Mouse (Mus musculus) heart, adult 2 months (tissue): ENCODE results near the gene Pde1a. TPM values are rescaled to one million over a fixed set of nuclear protein-coding genes. Genes with fewer than 3 reads are reported as not detected.

Experiments used
- DNase-seq, 2 experiments: peaks; one replicate each; pipeline ENCODE4 v3.0.0; 2021
- H3K27ac ChIP-seq: fragments of 200-600 bp; 2 replicates; pipeline ENCODE4 v1.8.1; 2022
- H3K27me3 ChIP-seq: fragments of 200-500 bp; 2 replicates; pipeline ENCODE4 v1.6.1; 2012; ENCODE audit warnings: mild to moderate bottlenecking, low read length, inconsistent platforms, mixed read lengths; ENCODE audit not compliant: control insufficient read depth, insufficient read depth
- H3K36me3 ChIP-seq: fragments of 200-500 bp; 2 replicates; pipeline ENCODE4 v1.6.1; 2012; ENCODE audit warnings: low read length, inconsistent platforms; ENCODE audit not compliant: control insufficient read depth, insufficient read depth
- H3K4me1 ChIP-seq: fragments of 200-500 bp; 2 replicates; pipeline ENCODE4 v1.6.1; 2011; ENCODE audit warnings: low read length; ENCODE audit not compliant: control insufficient read depth, insufficient read depth
- H3K4me3 ChIP-seq: fragments of 200-600 bp; 2 replicates; pipeline ENCODE4 v1.8.1; 2022
- H3K79me2 ChIP-seq: fragments of 200-500 bp; replicated peaks from 2 replicates; pipeline ENCODE4 v1.6.1; 2012; ENCODE audit warnings: mild to moderate bottlenecking, inconsistent platforms, low read length, moderate library complexity, mixed read lengths; ENCODE audit not compliant: control insufficient read depth, insufficient read depth
- H3K9ac ChIP-seq: fragments of 200-500 bp; 2 replicates; pipeline ENCODE4 v1.6.1; 2012; ENCODE audit warnings: low read depth, mild to moderate bottlenecking, control low read depth, inconsistent platforms, low read length, mixed read lengths
- CTCF ChIP-seq: fragments of 200-600 bp; IDR thresholded peaks from 2 replicates; pipeline ENCODE4 v1.8.1; 2022; ENCODE audit warnings: antibody characterized with exemption, mild to moderate bottlenecking, moderate library complexity
- EP300 ChIP-seq: fragments of 200-500 bp; IDR thresholded peaks from 2 replicates; pipeline ENCODE4 v1.6.1; 2011; ENCODE audit warnings: low read depth, low read length, control low read depth; ENCODE audit not compliant: insufficient read depth
- POLR2A ChIP-seq: fragments of 200-500 bp; IDR thresholded peaks from 2 replicates; pipeline ENCODE4 v1.6.1; 2011; ENCODE audit warnings: mild to moderate bottlenecking, low read depth, low read length, control low read depth; ENCODE audit not compliant: insufficient read depth
- WGBS: fragments of 180-500 bp; shearing (Covaris S2); methylation state at CpG from one replicate; pipeline ENCODE4 v1.1.7; 2018; 5-methylcytosine and 5-hydroxymethylcytosine counted together
- intact Hi-C: fragments of 180-260 bp; cut with DNase I; formaldehyde crosslinking; loops from one replicate; pipeline ENCODE4 v1.15.1; 2025
- polyA plus RNA-seq: library from polyadenylated mRNA; depleted of rRNA; stranded (reverse); fragments of >200 nt; gene quantifications from 2 replicates; pipeline ENCODE4 v1.2.3, GENCODE M21; 2012
- total RNA-seq, 2 experiments: library from RNA; stranded (reverse); gene quantifications; 2 replicates each; pipeline ENCODE4 v1.2.3; 2021

The Pde1a gene
- total and polyA plus RNA-seq, 3 experiments, result 4.9 to 8.5 (median 6.2) TPM

DNA sequence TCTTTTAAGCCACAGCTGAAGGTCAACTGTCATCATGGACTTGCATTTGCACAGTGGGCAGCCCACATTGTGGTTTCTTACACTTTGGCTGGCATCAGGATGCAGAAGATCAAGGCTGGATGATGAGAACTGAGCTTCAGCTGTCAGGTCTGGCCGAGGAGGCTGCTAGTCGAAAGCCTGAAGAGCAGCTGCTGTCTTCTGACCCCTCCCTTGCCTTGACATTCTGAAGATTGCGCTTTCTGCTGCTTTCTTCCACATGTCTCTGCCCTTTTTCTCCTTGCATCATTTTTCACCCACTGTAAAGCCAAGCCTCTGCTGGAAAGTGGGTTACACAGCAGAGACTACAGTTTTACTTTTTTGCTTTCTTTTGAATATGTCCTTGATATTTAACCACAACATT is 59.5 kb downstream of the Pde1a start:
- intact Hi-C loops, result no loop called here
- Histone ChIP-seq H3K4me1 (no peaks in the 10 kb centered on the region), H3K9ac (no peak overlapping the region)

DNA sequence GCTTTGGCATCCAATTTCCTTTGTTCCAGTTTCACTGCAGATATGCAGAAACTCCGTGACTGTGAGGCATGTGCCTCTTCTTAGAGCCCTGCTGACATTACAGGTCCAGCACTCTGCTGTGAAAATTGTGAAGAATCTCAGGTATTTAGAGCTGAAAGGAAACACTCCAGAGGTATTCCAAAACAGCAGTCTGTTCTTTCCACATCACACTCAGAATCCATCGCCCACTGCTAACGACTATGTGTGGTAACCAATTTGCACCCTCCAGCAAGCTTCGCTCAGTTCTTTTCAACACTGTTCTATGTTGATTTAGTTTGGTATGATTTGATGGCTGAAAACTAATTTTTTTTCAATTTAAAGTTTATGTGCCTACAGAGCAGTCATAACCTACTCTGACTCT is 62.8 kb downstream of the Pde1a start:
- Histone ChIP-seq H3K4me3 (no peak overlapping the region), H3K27ac (no peak overlapping the region), H3K4me1 (no peaks in the 10 kb centered on the region), H3K27me3 (no peaks in the 10 kb centered on the region), H3K9ac (no peak overlapping the region), H3K79me2 (no peaks in the 10 kb centered on the region), H3K36me3 (no peaks in the 10 kb centered on the region)
- DNase-seq, result no peak
- intact Hi-C loops, result no loop called here
- no peak for TF ChIP-seq CTCF
- TF ChIP-seq EP300, result no peak
- no peak for TF ChIP-seq POLR2A
- WGBS, result 81% methylated on average over 4 of the region's 4 CpGs

More for the DNA sequence above, 59.5 kb downstream of the Pde1a start:
- H3K36me3 ChIP-seq, result no peaks in the 10 kb centered on the region
- no peaks in the 10 kb centered on the region for H3K79me2 ChIP-seq
- H3K27me3 ChIP-seq, result no peaks in the 10 kb centered on the region
- no peak overlapping the region for H3K27ac ChIP-seq
- 54% methylated on average over 3 of the region's 3 CpGs for WGBS
- no peak overlapping the region for H3K4me3 ChIP-seq
- no peak for DNase-seq
- no peak for TF ChIP-seq POLR2A
- TF ChIP-seq EP300, result no peak
- TF ChIP-seq CTCF, result no peak

GRCm38 (mm10) chr2:80056062-80056461 is 73.2 kb downstream of the Pde1a start:
- no peak overlapping the region for H3K9ac ChIP-seq
- no peak overlapping the region for H3K27ac ChIP-seq
- DNase-seq, result no peak
- no peaks in the 10 kb centered on the region for H3K79me2 ChIP-seq
- H3K36me3 ChIP-seq, result no peaks in the 10 kb centered on the region
- H3K27me3 ChIP-seq, result no peaks in the 10 kb centered on the region
- intact Hi-C loops, result no loop called here
- H3K4me1 ChIP-seq, result no peaks in the 10 kb centered on the region
- TF ChIP-seq POLR2A (no peak), CTCF (no peak), EP300 (no peak)
- H3K4me3 ChIP-seq, result no peak overlapping the region

GRCm38 (mm10) chr2:80054042-80054441 is 75.2 kb downstream of the Pde1a start:
- intact Hi-C loops, result no loop called here
- DNase-seq, result no peak
- H3K9ac ChIP-seq, result no peak overlapping the region
- H3K79me2 ChIP-seq, result no peaks in the 10 kb centered on the region
- H3K27ac ChIP-seq, result no peak overlapping the region
- H3K4me1 ChIP-seq, result no peaks in the 10 kb centered on the region
- no peak overlapping the region for H3K4me3 ChIP-seq
- 52% methylated on average over 3 of the region's 3 CpGs for WGBS
- H3K27me3 ChIP-seq, result no peaks in the 10 kb centered on the region
- no peaks in the 10 kb centered on the region for H3K36me3 ChIP-seq
- no peak for TF ChIP-seq POLR2A
- no peak for TF ChIP-seq EP300
- no peak for TF ChIP-seq CTCF

GRCm38 (mm10) chr2:80046751-80047513 is 82.3 kb downstream of the Pde1a start:
- H3K79me2 ChIP-seq, result no peaks in the 10 kb centered on the region
- TF ChIP-seq EP300 (no peak), CTCF (no peak), POLR2A (no peak)
- no peaks in the 10 kb centered on the region for H3K4me1 ChIP-seq
- no peak overlapping the region for H3K27ac ChIP-seq
- H3K4me3 ChIP-seq, result no peak overlapping the region
- 71% methylated on average over 4 of the region's 4 CpGs for WGBS
- intact Hi-C loops, result no loop called here
- no peaks in the 10 kb centered on the region for H3K36me3 ChIP-seq
- H3K27me3 ChIP-seq, result no peaks in the 10 kb centered on the region
- no peak for DNase-seq
- H3K9ac ChIP-seq, result no peak overlapping the region

DNA sequence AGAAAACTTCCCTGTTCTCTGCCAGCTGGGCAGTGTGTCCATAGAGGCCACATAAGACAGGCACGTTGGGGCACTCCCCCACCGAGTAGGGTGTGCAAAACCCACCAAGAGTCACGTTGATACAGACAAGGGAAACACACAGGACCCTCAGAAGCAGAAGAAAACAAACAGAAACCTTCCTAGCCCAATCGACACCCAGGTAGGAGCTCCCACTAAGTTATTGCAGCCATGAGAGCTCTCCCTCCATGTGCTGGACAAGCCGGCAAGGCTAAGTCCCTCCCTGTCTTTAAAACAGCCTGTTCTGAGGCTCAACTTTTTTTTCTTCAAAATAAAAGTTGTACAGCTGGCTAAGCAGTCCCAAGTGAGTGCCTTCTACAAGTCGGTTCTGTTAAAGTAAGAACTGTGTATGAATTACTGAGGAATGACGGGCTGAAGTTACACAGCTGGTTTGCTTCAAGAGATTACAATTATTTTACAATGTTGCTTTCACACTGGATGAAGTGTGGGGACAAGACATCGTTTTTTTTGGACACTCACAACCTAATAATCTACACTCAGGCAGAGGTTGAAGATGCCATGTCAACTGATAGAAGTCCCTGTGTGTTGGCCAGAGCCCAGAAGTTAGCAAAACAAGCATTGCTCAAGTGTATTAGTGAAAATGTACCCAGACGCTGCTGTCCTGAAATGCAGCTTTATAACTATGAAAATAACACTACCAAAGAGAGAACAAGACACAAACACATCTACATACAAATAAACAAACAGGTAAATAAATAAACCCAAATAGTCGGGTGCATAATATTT is 90.4 kb downstream of the Pde1a start:
- Histone ChIP-seq H3K36me3 (no peaks in the 10 kb centered on the region), H3K27ac (peak overlapping the region; percentile 65), H3K4me1 (no peaks in the 10 kb centered on the region), H3K9ac (peak overlapping the region; percentile 60), H3K79me2 (no peaks in the 10 kb centered on the region), H3K27me3 (no peaks in the 10 kb centered on the region), H3K4me3 (peak overlapping the region; percentile 46)
- intact Hi-C loops, result loop anchor here (5.0 to 10.0 kb wide), 2 partner anchors 57 to 174 kb away; no protein-coding TSS in a partner anchor
- 28% methylated on average over 10 of the region's 10 CpGs for whole genome bisulfite sequencing
- peak; percentile 41 to 43 for DNase-seq
- TF ChIP-seq EP300, result no peak
- TF ChIP-seq POLR2A, result peak; percentile 60
